Mouse (Mus musculus) thymus, postnatal 4 days (tissue): Measurements from ENCODE around the gene Trim29.

Experiments used
- DNase-seq: peaks from one replicate; pipeline ENCODE4 v3.0.0; 2021

Trim29 gene

GRCm38 (mm10) chr9:43310538-43310937, at the start of gene Trim29:
Trim29 (plus strand) TSS chr9:43310848.
- DNase-seq: no peak

DNA sequence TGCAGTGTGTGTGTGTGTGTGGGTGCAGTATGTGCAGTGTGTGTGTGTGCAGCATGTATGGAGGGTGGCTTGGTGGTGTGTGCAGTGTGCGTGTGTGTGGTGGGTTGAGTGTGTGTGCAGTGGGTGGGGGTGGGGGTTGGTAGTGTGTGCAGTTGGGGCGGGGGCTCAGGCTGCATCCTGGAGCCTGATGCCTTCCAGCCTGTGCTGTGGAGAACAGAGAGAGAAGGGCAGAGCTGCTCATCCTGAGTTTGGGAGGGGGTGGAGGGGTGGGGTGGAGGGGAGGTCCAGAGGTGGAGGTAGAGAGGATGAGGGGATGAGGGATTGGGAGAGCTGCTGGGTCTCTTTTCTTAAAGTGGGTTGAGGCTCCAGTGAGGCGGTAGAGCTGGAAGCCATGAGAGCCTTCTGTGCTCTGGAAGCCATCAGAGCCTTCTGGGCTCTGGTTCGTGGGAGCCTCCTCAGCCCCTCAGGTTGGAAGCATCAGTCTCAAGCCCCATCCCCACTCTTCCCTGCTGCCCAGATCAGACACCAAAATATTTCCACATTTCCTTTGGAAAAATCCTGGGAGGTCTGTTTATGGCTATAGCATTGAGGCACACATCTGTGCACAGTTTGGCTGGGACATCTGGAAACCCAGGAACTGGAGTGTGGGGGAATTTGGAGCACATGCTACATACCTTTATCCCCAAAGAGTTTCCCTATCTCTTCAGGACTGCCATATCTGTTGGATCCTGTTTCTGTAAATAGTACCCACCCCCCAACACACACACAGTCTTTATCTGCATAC, 49.3 kb upstream of the Trim29 start:
- DNase-seq: no peak

DNA sequence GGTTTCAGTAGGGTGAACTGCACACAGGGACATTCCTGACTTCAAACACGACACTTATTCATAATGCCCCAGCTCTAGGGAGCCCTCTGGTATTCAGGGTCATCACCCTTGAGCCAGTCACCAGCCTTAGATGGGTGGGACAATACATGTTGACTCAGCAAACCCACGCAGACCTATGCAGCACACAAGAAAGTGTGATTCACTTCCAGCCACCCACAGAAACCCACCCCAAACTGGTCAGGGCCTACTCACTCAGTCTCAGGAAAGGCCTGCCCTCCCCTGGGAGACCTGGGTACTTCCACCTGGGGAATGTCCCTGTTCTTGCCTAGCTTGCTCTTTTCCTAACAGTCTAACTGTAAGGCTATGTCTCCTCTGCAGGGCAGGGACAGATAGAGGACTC, 48.7 kb upstream of the Trim29 start:
- no peak for DNase-seq

- no peak for DNase-seq
Measured at GRCm38 (mm10) chr9:43262390-43262789, 48.3 kb upstream of the Trim29 start.

- DNase-seq: no peak
Measured at GRCm38 (mm10) chr9:43262811-43263550, 47.7 kb upstream of the Trim29 start.

- no peak for DNase-seq
Measured at GRCm38 (mm10) chr9:43263946-43264451, 46.6 kb upstream of the Trim29 start.

DNA sequence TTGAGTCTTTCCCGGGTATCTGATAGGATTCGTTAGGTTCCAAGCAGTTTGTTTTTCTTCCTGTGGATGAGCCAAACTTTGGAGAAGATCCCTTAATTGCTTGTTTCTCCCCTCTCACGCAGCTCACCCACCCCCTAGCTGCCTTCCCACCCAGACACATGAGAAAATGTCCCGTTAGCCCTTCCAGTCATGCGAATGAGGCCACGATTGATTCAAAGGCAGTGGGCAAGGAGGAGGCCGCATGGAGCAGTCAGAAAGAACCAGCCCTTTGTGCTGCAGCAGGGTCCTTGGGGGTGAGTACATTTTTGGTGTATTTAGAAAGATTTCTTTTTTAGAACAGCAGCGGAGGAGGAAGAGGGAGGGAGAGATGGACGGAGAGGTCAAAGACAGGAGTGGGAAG, 45.5 kb upstream of the Trim29 start:
- no peak for DNase-seq

DNA sequence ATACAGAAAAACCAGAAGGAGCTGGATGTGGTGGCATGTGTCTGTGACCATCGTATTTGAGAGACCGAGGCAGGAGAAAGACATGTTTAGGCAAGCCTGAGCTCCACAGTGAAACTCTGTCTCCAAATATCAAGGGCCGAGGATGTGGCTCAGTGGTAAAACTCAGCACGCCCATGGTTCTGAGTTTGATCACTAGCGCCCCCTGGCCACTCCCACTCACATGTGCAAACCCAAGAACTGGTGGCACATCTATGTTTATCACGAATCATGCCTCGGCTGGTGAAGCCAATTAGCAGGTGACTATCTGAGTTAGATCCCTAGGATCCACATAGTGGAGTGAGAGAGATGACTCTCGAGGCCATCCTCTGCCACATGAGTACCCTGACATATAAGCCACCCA, 43.3 kb upstream of the Trim29 start:
- DNase-seq: peak; percentile 81

DNA sequence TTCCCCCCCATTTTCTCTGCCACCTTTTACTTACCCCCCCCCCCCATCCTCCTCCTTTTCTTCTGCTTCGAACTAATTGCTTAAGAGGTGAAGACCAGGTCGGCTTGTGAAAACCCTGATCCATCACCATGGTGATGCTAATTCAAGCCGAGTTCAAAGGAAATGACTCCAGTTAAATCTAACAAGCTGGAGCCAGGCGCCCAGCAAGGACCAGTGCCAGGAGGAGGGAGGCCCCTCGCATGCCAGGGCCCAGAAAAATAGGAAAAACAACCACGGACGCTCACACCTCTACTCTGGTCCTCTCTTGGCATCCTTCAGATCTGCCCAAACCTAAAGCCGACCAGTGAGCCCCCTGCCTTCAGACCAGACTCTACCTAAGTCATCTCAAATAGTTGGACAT, 41.5 kb upstream of the Trim29 start:
- no peak for DNase-seq

DNA sequence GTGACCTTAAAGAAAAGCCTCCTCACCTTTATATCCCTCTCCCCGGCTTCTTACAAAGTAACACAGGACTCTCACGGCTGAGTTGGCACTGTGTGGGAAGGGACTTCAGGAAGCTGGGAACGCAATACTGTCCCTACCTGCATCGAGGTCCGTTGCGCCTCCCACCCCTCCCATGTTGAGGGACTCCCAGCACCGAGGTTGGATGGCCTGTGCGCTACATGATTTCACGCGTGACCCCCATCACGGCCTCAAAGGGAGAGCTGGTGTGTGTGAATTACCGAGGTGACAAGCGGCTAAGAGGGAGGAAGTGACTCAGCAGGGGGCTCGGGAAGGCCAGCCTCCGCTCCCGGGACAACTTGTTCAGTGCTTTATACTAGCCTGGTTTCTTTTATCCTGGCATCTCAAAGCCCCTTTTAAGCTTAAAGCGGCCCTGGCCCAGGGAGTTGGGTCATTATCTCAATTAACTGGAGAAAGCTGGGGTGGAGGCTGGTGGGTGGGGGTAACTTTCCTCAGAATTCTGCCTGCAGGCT, 39.9 kb upstream of the Trim29 start:
- no peak for DNase-seq

DNA sequence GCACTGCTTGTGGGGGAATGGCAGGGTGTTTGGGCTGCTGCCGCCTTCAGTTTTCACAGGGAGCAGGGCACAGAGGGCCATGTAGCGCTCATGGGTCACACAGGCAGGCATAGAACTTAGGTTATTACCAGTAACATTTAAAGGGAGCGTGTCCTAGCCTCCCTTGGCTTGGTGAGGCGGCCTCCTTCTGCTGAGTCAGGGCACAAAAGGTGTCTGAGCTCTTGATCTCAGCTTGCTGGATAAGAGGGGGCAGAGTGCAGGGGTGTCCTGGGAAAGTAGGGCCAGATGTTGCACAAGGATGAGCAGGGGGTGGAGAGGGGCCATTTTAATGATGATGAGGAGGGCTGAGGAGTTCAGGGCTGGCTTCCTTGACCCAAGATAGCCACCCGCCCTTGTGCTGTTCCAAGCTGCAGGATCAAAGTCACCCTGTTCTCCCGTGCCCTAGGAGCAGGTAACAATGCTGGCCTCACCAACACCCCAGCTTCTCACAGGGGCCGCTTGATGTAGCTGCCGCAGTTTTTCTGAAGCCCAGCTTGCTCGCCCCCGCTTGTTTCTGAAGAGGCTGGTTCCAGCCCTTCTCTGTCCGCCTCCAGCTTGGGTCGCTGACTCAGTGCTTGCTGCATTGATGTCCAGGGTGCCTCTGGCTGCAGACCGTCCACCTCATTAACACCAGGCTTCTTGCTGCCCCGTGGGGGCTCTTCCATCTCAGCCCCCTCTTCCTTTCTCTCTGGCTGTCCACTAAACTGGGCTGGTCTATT, 38.7 kb upstream of the Trim29 start:
- no peak for DNase-seq

GRCm38 (mm10) chr9:43273735-43274134, 36.9 kb upstream of the Trim29 start:
- no peak for DNase-seq

- peak; percentile 75 for DNase-seq
Measured at GRCm38 (mm10) chr9:43284284-43284683, 26.4 kb upstream of the Trim29 start.

GRCm38 (mm10) chr9:43285281-43285680, 25.4 kb upstream of the Trim29 start:
- DNase-seq: no peak

- DNase-seq: peak; percentile 76
Measured at GRCm38 (mm10) chr9:43286870-43287269, 23.8 kb upstream of the Trim29 start.

- DNase-seq: no peak
Measured at GRCm38 (mm10) chr9:43293058-43293457, 17.6 kb upstream of the Trim29 start.

GRCm38 (mm10) chr9:43300394-43300793, 10.3 kb upstream of the Trim29 start:
- no peak for DNase-seq

DNA sequence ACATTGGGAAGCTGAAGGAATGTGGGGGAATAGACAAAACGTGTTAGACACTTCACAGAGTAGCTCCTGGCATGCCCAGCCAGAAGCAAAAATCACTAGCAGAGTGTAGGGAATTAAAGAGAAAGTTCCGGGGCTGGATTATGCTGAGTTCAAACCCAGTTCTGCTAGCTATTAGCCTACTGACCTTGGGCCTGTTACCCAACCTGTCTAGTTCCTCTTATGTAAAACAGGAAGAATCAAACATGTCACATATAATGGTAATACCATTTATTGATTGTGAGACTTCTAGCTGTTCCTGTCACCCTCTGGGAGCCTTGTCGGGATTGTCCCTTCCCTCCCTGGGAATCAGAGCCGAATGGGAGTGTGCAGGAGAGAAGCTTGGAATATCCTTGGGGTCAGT, 7.7 kb upstream of the Trim29 start:
- no peak for DNase-seq

DNA sequence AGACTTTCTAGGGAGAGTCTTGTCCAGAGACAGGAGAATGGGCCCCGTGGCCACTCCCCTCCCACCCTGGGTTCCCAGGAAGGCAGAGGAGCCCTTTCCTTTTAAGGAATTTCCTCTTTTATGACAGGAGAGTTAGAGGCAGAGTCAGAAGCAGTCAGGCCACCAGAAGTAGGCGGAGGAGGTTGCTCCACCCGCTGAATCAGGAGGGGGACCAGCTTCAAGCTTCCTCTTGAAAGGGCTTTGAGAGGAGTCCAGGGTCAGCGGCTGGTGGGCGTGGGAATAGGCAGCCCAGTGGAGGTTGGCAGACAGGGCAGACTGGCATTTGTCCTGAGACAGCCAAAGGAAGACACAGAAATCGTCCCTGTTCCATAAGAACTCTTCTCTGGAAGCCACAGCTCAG, 4.8 kb upstream of the Trim29 start:
- no peak for DNase-seq

GRCm38 (mm10) chr9:43309087-43309872, 1.4 kb upstream of the Trim29 start:
- no peak for DNase-seq

- DNase-seq: no peak
Measured at GRCm38 (mm10) chr9:43312190-43312589, 1.5 kb downstream of the Trim29 start.

- no peak for DNase-seq
Measured at GRCm38 (mm10) chr9:43313805-43314204, 3.2 kb downstream of the Trim29 start.
